Mouse (Mus musculus) myocyte (in vitro differentiated cells): ENCODE measurements at regions not wholly inside any gene's neighbourhood (a gene's known extent, or its start where the extent isn't known, plus 50 kb on each side); places are given as distances from the start of the nearest gene placed in this dataset.
A peak's percentile ranks its signal among the peaks of the same experiment; 100 is the strongest.

ENCODE experiments used
- CEBPB ChIP-seq: IDR thresholded peaks from 2 replicates; pipeline ENCODE4 v1.6.1; 2011; ENCODE audit warnings: mild to moderate bottlenecking, moderate library complexity; ENCODE audit not compliant: poor library complexity, insufficient read depth, severe bottlenecking
- E2F4 ChIP-seq: IDR thresholded peaks from one replicate; pipeline ENCODE4 v1.6.1; 2011; ENCODE audit warnings: mild to moderate bottlenecking, control low read depth, moderate library complexity; ENCODE audit not compliant: insufficient read depth
- MAX ChIP-seq: IDR thresholded peaks from one replicate; pipeline ENCODE4 v1.6.1; 2011; ENCODE audit warnings: low read depth, mild to moderate bottlenecking, control low read depth
- MYOD1 ChIP-seq, 3 experiments: IDR thresholded peaks; one replicate each; pipeline ENCODE4 v1.6.1; 2011; ENCODE audit warnings: control low read depth in 2 of 3, low read depth in 2 of 3, mild to moderate bottlenecking in 2 of 3, moderate library complexity in 1 of 3; ENCODE audit not compliant: insufficient read length in 2 of 3, control insufficient read depth in 1 of 3
- MYOG ChIP-seq, 3 experiments: IDR thresholded peaks; one replicate each; pipeline ENCODE4 v1.6.1; 2011; ENCODE audit warnings: control low read depth in 2 of 3, low read depth in 2 of 3, mild to moderate bottlenecking in 2 of 3; ENCODE audit not compliant: insufficient read length in 2 of 3, control insufficient read depth in 1 of 3, insufficient read depth in 1 of 3
- POLR2A ChIP-seq: IDR thresholded peaks from one replicate; pipeline ENCODE4 v1.6.1; 2011; ENCODE audit warnings: low read depth, mild to moderate bottlenecking, control low read depth, moderate library complexity; ENCODE audit not compliant: insufficient read length
- POLR2AphosphoS2 ChIP-seq: IDR thresholded peaks from one replicate; pipeline ENCODE4 v1.6.1; 2011; ENCODE audit warnings: low read depth, control low read depth; ENCODE audit not compliant: insufficient read length
- REST ChIP-seq: IDR thresholded peaks from one replicate; pipeline ENCODE4 v1.6.1; 2011; ENCODE audit warnings: mild to moderate bottlenecking, control low read depth, moderate library complexity; ENCODE audit not compliant: insufficient read depth, insufficient read length
- SRF ChIP-seq: IDR thresholded peaks from one replicate; pipeline ENCODE4 v1.6.1; 2011; ENCODE audit warnings: low read depth; ENCODE audit not compliant: control insufficient read depth, insufficient read length
- TCF12 ChIP-seq: IDR thresholded peaks from one replicate; pipeline ENCODE4 v1.6.1; 2011; ENCODE audit warnings: mild to moderate bottlenecking, control low read depth; ENCODE audit not compliant: poor library complexity, insufficient read depth, severe bottlenecking
- TCF3 ChIP-seq: IDR thresholded peaks from one replicate; pipeline ENCODE4 v1.6.1; 2011; ENCODE audit warnings: low read depth, control low read depth; ENCODE audit not compliant: insufficient read length
- USF1 ChIP-seq: IDR thresholded peaks from one replicate; pipeline ENCODE4 v1.6.1; 2011; ENCODE audit warnings: low read depth, mild to moderate bottlenecking, control low read depth, moderate library complexity

- TF ChIP-seq E2F4 (no peak), SRF (no peak), POLR2A (no peak), MYOG (IDR thresholded peaks at IDR 0.05; ENCODE audit: control insufficient read depth in 1 of 3, insufficient read depth in 1 of 3, insufficient read length in 2 of 3, low read depth in 2 of 3) (peak; percentile 88 to 97 (median 91)), MYOD1 (IDR thresholded peaks at IDR 0.05; ENCODE audit: control insufficient read depth in 1 of 3, insufficient read length in 2 of 3, low read depth in 2 of 3) (peak in 2 of 3 experiments; percentile 88 to 97), USF1 (no peak), TCF12 (peak; percentile 94), MAX (no peak), POLR2AphosphoS2 (no peak), TCF3 (peak; percentile 27), REST (no peak), CEBPB (no peak)
Observed at GRCm38 (mm10) chr7:83093923-83094355, 226.8 kb downstream of the Mex3b start.
